Comparison of ENCODE assay signal across 25 mouse cellular contexts in genomic region chr17:52691988-52692387, GRCm38 (mm10).
"Had no signal": no experiment of that assay in that cellular context is flagged by ENCODE, and none has a peak within 500 bp of the region (broad histone marks: within the 10 kb centered on the region; RNA-seq: fewer than 3 reads in every experiment).

No protein-coding gene starts in this region.

- H3K27ac ChIP-seq: gastrocnemius, adult 2 months; heart, embryonic 10.5 days; heart, embryonic 13.5 days; heart, embryonic 15.5 days; hindbrain, embryonic 13.5 days; hindbrain, embryonic 15.5 days; hindbrain, postnatal 0 days; intestine, embryonic 15.5 days; layer of hippocampus, adult 2 months; limb, embryonic 13.5 days; limb, embryonic 15.5 days; liver, embryonic 12.5 days; liver, embryonic 14.5 days had no signal

- H3K9me3 ChIP-seq: heart, embryonic 10.5 days; heart, embryonic 13.5 days; heart, embryonic 15.5 days; hindbrain, embryonic 13.5 days; hindbrain, embryonic 15.5 days; intestine, embryonic 15.5 days; limb, embryonic 13.5 days; limb, embryonic 15.5 days had no signal

- H3K27me3 ChIP-seq: heart, embryonic 13.5 days; heart, embryonic 15.5 days; hindbrain, embryonic 13.5 days; hindbrain, embryonic 15.5 days; intestine, embryonic 15.5 days; limb, embryonic 13.5 days; limb, embryonic 15.5 days; liver, embryonic 12.5 days had no signal

- ATAC-seq: hindbrain, postnatal 0 days; intestine, embryonic 15.5 days; intestine, postnatal 0 days; liver, embryonic 12.5 days had no signal

- H3K4me2 ChIP-seq: heart, embryonic 13.5 days; heart, embryonic 15.5 days; hindbrain, embryonic 13.5 days; hindbrain, embryonic 15.5 days; intestine, embryonic 15.5 days; limb, embryonic 13.5 days; limb, embryonic 15.5 days; liver, embryonic 12.5 days had no signal

- H3K4me3 ChIP-seq: gastrocnemius, adult 2 months; heart, embryonic 10.5 days; heart, embryonic 13.5 days; heart, embryonic 15.5 days; hindbrain, embryonic 13.5 days; hindbrain, embryonic 15.5 days; intestine, embryonic 15.5 days; layer of hippocampus, adult 2 months; limb, embryonic 13.5 days; limb, embryonic 15.5 days; liver, embryonic 12.5 days had no signal

- DNase-seq: gastrocnemius, adult 2 months; gastrocnemius, postnatal 10 days; gastrocnemius, postnatal 25 days; heart, adult 18-20 months; heart, postnatal 14 days; heart, postnatal 36 days; kidney, adult 18-20 months; kidney, adult 8-10 months; kidney, postnatal 10 days; kidney, postnatal 25 days; kidney, postnatal 4 days; left cerebral cortex, postnatal 4 days had no signal

- H3K9ac ChIP-seq: heart, embryonic 13.5 days; heart, embryonic 15.5 days; hindbrain, embryonic 13.5 days; hindbrain, embryonic 15.5 days; intestine, embryonic 15.5 days; limb, embryonic 13.5 days; limb, embryonic 15.5 days; liver, embryonic 12.5 days; liver, embryonic 14.5 days had no signal

- H3K36me3 ChIP-seq: heart, embryonic 10.5 days; heart, embryonic 13.5 days; heart, embryonic 15.5 days; hindbrain, embryonic 13.5 days; hindbrain, embryonic 15.5 days; intestine, embryonic 15.5 days; limb, embryonic 13.5 days; limb, embryonic 15.5 days; liver, embryonic 12.5 days had no signal

- H3K4me1 ChIP-seq: heart, embryonic 10.5 days; heart, embryonic 13.5 days; heart, embryonic 15.5 days; hindbrain, embryonic 13.5 days; hindbrain, embryonic 15.5 days; intestine, embryonic 15.5 days; limb, embryonic 13.5 days; limb, embryonic 15.5 days; liver, embryonic 12.5 days had no signal
